Mouse (Mus musculus) heart, embryonic 13.5 days (tissue): Measurements from ENCODE around the gene Nfx1. TPM values are rescaled to one million over a fixed set of nuclear protein-coding genes. Genes with fewer than 3 reads are reported as not detected.

Source experiments
- ATAC-seq: fragments of 200-750 bp; cut with Nextera tagmentation; 2 replicates; pipeline ENCODE4 v1.8.0; 2017; ENCODE audit warnings: moderate TSS enrichment; ENCODE audit not compliant: insufficient number of reproducible peaks, low FRiP score, low TSS enrichment; ENCODE audit errors: extremely low read depth
- H3K27ac ChIP-seq: fragments of 300-500 bp; sonication (generic); replicated peaks from 2 replicates; pipeline ENCODE4 v1.5.1; 2015; ENCODE audit warnings: moderate library complexity, mild to moderate bottlenecking, inconsistent platforms
- H3K27me3 ChIP-seq: fragments of 300-500 bp; sonication (generic); replicated peaks from 2 replicates; pipeline ENCODE4 v1.6.1; 2015; ENCODE audit warnings: mild to moderate bottlenecking, inconsistent platforms
- H3K36me3 ChIP-seq: fragments of 300-500 bp; sonication (generic); 2 replicates; pipeline ENCODE4 v1.6.1; 2015; ENCODE audit warnings: mild to moderate bottlenecking, inconsistent platforms
- H3K4me1 ChIP-seq: fragments of 300-500 bp; sonication (generic); 2 replicates; pipeline ENCODE4 v1.6.1; 2015; ENCODE audit warnings: inconsistent platforms
- H3K4me2 ChIP-seq: fragments of 300-500 bp; sonication (generic); 2 replicates; pipeline ENCODE4 v1.6.1; 2015; ENCODE audit warnings: inconsistent platforms, mild to moderate bottlenecking, moderate library complexity
- H3K4me3 ChIP-seq: fragments of 300-500 bp; sonication (generic); 2 replicates; pipeline ENCODE4 v1.5.1; 2015; ENCODE audit warnings: moderate library complexity, mild to moderate bottlenecking, inconsistent platforms
- H3K9ac ChIP-seq: fragments of 300-500 bp; sonication (generic); 2 replicates; pipeline ENCODE4 v1.6.1; 2015; ENCODE audit warnings: inconsistent platforms, mild to moderate bottlenecking, moderate library complexity
- H3K9me3 ChIP-seq: fragments of 300-500 bp; sonication (generic); 2 replicates; pipeline ENCODE4 v1.6.1; 2016; ENCODE audit warnings: inconsistent platforms
- WGBS: fragments of 180-500 bp; shearing (Covaris S2); methylation state at CpG from one replicate; pipeline ENCODE4 v1.1.7; 2015; ENCODE audit warnings: mixed read lengths; 5-methylcytosine and 5-hydroxymethylcytosine counted together
- polyA plus RNA-seq: library from polyadenylated mRNA; unstranded; fragments of >200 nt; fragmentation: Nextera tagmentation; extraction: Ambion mirVana; gene quantifications from 2 replicates; pipeline ENCODE4 v1.2.1, GENCODE M21; 2015

Gene Nfx1
- polyA plus RNA-seq, 1 experiment from 2014 or later = 50.3 TPM

DNA sequence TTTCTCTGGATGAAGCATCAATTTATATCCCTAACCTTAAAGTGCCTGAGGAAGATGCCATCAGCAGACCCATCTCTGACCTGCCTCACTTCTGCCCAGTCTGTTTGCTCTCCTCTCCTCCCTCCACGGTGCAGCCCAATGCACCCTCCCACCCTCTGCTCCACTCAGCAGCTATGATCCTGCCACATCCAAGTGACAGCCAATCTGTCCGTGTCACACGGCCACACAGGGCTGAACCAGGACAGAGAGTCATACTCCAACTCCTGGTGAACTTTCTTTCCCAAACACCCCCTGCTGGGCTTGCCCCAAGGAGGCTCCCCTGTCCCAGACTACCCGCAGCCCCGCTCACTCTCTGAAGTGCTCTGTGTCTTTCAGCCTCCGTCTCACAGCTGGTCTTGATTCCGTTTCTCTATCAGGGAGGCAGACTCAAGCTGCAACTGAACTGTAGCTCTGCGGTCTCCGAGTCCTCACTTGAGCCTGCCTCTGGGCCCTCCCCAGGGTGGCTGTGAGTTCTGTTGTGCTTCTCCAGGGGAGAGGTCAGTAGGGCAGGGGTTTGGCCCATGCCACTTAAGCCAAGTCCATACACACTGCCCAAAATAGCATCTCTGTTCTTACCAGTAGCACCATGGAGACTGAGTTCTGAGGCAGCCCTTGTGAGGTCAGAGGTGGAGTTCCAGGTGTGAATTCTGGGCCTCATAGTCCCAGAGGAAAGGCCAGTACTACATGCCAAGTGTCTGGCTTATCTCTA lies 77.0 kb downstream of the Nfx1 start, which contains the start of gene Aqp7:
Aqp7 (minus strand) TSS at position 616 of the 748 bp plus-strand sequence.
- no peaks in the 10 kb centered on the region for H3K36me3 ChIP-seq
- H3K27me3 ChIP-seq = no peaks in the 10 kb centered on the region; the same call in 1 of the 2 replicates
- no peak within 1 kb of the TSS for H3K4me3 ChIP-seq
- no peak within 1 kb of the TSS for H3K27ac ChIP-seq
- no peaks in the 10 kb centered on the region for H3K9me3 ChIP-seq
- no peak for ATAC-seq
- H3K4me1 ChIP-seq = peaks cover 26% of the 10 kb centered on the region
- H3K4me2 ChIP-seq = no peak within 1 kb of the TSS
- 33% methylated on average over 9 of the region's 9 CpGs for WGBS
- peak within 1 kb of the TSS; percentile 44 for H3K9ac ChIP-seq

DNA sequence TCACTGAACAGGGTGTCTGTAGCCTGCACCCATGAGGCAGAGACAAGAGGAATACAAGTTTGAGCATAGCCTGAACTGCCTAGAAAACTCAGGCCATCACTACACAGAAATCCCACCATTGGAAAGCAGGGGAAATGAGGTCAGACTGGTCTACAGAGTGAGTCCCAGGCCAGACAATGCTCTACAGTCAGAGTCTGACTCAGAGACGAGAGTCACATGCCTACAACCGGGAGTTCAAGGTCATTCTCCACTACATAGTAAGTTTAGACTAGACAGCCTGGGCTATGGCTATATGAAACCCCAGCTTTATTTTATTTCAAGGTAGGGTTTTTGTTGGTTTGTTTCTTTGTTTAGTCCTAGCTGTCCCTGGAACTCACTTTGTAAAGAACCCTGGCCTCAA lies 78.2 kb downstream of the Nfx1 start:
- Histone ChIP-seq H3K27me3 (no peaks in the 10 kb centered on the region; the same call in 1 of the 2 replicates), H3K36me3 (no peaks in the 10 kb centered on the region), H3K27ac (no peak overlapping the region), H3K9me3 (no peaks in the 10 kb centered on the region), H3K9ac (0 out of 2 replicates have a peak overlapping the region, but pooled peaks have one; percentile 33), H3K4me3 (no peak overlapping the region), H3K4me2 (no peak overlapping the region), H3K4me1 (peaks cover 26% of the 10 kb centered on the region)
- no peak for ATAC-seq
- 38% methylated on average over 2 of the region's 2 CpGs for WGBS

DNA sequence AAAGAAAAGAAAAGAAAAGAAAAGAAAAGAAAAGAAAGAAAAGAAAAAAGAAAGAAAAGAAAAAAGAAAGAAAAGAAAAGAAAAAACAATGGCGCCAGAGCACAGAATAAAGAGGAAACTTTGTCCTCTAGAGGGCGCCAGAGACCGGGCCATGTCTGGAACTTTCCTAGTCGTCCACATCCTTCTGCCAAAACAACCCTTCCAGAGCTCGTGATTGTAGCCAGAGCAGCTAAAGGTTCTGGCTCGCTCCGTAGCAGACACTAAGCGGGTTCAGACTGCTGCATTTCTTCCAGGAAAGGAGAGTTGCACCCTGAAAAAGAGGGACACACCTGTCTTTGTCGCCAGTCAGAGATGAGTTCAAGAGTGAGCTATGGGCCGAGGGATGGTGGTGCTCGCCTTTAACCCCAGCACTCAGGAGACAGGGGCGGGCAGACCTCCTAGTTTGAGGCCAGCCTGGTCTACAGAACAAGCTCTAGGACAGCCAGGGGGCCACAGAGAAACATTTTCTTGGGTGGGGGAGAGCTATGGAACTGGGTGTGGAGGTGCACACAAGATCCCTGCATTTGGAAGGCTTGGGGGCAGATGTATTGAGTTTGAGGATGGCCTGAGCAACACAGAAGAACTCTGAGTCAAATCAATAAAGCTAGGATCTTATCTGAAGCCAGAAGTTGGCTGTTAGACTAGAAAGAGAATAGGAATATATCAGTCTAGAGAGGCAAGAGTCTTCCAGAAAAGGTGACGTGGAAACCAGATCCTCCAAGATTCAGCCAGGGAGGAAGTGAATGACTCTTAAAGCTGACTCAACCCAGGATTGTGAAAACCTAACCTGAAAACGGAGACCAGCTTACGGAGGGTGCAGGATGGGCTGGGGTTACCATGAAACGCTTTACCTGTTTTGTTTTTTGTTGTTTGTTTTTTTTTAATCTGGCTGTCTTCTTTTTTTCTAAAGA lies 80.3 kb downstream of the Nfx1 start:
- Histone ChIP-seq H3K27ac (no peak overlapping the region), H3K27me3 (no peaks in the 10 kb centered on the region; the same call in 1 of the 2 replicates), H3K9ac (peak overlapping the region; percentile 74), H3K4me2 (peak overlapping the region; percentile 63), H3K36me3 (no peaks in the 10 kb centered on the region), H3K9me3 (no peaks in the 10 kb centered on the region), H3K4me1 (peaks cover 40% of the 10 kb centered on the region), H3K4me3 (peak overlapping the region; percentile 21)
- ATAC-seq = no peak
- 32% methylated on average over 16 of the region's 16 CpGs for WGBS

DNA sequence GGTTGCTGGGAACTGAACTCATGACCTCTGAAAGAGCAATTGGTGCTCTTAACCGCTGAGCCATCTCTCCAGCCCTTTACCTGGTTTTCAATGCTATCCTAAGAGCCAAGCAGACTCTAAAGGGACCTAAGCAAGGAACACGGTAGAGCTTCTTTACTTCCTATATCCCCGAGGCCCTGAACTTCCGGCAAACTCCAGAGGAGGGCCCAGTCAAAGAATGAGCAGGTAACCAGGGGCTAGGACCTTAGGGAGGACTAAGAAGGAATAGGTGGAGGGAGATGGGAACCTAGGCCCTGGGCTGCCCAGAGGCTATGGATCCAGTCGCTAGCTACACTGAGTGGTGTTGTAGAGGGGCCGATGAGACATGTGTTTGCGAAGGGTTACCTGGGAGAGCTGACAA lies 81.1 kb downstream of the Nfx1 start:
- H3K27ac ChIP-seq = no peak overlapping the region
- H3K9ac ChIP-seq = no peak overlapping the region
- 75% methylated on average over 7 of the region's 7 CpGs for WGBS
- H3K27me3 ChIP-seq = no peaks in the 10 kb centered on the region
- no peak overlapping the region for H3K4me3 ChIP-seq
- ATAC-seq = no peak
- H3K36me3 ChIP-seq = no peaks in the 10 kb centered on the region
- H3K4me2 ChIP-seq = no peak overlapping the region
- H3K4me1 ChIP-seq = peaks cover 39% of the 10 kb centered on the region
- no peaks in the 10 kb centered on the region for H3K9me3 ChIP-seq

DNA sequence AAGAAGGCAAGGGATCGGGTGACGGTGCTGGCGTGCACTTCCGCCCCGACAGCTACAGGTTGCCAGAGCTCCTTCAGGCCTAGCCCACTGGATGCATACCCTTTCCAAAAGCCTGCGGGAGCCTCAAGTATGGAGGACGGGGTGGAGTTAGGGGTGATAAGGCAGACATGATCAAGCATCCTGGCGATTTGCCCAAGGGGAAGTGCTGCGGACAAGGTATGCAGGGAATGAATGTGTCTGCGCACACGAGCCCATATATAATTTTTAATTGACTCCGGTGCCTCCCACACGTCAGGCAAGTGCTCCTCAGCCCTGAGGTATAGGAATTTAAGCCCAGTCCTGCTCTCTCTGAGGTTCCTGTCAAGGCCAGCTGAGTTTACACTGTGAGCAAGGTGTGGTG lies 84.4 kb downstream of the Nfx1 start:
- no peaks in the 10 kb centered on the region for H3K27me3 ChIP-seq
- 25% methylated on average over 13 of the region's 13 CpGs for WGBS
- H3K27ac ChIP-seq = peak overlapping the region; percentile 70
- no peaks in the 10 kb centered on the region for H3K36me3 ChIP-seq
- no peaks in the 10 kb centered on the region for H3K9me3 ChIP-seq
- H3K4me1 ChIP-seq = peaks cover 27% of the 10 kb centered on the region
- H3K9ac ChIP-seq = peak overlapping the region; percentile 47; the same call in 1 of the 2 replicates
- ATAC-seq = peak; percentile 6; the same call in 1 of the 2 replicates
- peak overlapping the region; percentile 59 for H3K4me2 ChIP-seq
- peak overlapping the region; percentile 11; the same call in 1 of the 2 replicates for H3K4me3 ChIP-seq

DNA sequence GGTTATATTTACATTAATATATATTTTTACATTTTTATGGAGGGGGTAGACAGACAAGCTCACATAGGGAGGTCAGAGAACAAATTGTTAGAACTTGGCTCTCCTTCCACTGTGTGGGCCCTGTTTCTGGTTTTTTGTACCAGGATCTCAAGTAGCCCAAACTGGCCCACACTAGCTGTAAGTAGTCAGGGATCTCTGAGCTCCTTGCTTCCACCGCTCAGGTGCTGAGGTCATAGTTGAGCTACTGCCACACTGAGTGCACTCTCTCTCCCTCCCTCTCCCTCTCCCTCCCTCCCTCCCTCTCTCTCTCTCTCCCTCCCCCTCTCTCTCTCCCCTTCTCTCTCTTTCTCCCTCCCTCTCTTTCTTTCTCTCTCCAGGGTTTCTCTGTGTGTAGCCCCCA lies 85.5 kb downstream of the Nfx1 start:
- H3K9me3 ChIP-seq = no peaks in the 10 kb centered on the region
- no peaks in the 10 kb centered on the region for H3K36me3 ChIP-seq
- H3K4me3 ChIP-seq = no peak overlapping the region
- no peaks in the 10 kb centered on the region for H3K27me3 ChIP-seq
- no peak overlapping the region for H3K4me2 ChIP-seq
- no peak overlapping the region for H3K9ac ChIP-seq
- 27% methylated on average over 1 of the region's 1 CpGs for WGBS
- peaks cover 23% of the 10 kb centered on the region for H3K4me1 ChIP-seq
- no peak for ATAC-seq
- no peak overlapping the region for H3K27ac ChIP-seq

DNA sequence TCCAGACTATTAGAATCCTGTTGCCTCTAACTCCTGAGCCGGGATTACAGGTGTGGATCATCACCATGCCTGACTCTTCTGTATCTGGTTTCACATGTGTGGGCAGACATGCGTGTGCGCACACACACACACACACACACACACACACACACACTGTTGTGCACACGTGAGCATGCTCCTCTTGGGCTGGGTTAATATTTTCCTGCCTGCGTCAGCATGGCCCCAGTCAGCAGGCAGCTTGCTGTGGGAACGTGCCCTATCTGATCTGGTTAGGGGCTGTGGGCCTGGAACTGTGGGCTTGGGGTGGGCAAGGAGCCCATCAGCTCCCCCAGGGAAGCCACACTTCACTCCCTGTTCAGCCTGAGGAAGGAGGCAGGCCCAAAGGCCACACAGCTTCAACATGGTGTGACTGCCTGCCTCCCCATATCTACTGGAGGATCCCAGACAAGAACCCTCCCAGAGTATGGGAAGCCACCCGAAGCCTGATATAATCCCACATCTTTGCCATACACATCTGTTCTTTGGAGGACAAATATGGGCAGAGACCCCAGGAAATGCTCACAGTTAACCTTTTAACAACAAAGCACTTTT lies 86.1 kb downstream of the Nfx1 start:
- H3K9ac ChIP-seq = no peak overlapping the region
- peaks cover 23% of the 10 kb centered on the region for H3K4me1 ChIP-seq
- no peak; the same call in 1 of the 2 replicates for ATAC-seq
- H3K27me3 ChIP-seq = no peaks in the 10 kb centered on the region
- WGBS = 61% methylated on average over 7 of the region's 7 CpGs
- no peaks in the 10 kb centered on the region for H3K36me3 ChIP-seq
- no peak overlapping the region for H3K4me3 ChIP-seq
- no peaks in the 10 kb centered on the region for H3K9me3 ChIP-seq
- no peak overlapping the region for H3K4me2 ChIP-seq
- H3K27ac ChIP-seq = no peak overlapping the region

DNA sequence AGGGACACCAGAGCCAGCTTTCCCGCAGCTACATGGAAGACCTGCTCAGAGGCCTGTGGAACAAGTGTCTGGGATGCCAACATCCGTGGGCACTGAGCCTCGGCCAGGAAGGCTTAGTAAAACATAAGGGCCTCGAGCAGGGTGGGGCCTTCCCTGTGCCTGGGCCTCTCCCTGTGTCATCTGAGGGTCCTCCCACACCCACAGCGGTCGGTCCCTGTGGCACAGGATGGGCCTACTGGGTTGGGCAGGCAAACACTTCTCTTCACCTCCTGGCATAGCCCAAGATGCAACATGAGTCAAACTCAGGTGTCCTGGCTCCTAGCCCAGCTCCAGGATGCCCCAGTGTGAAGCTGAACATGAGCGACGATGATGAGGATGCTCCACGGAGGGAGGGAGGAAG lies 86.7 kb downstream of the Nfx1 start:
- H3K4me3 ChIP-seq = no peak overlapping the region
- no peaks in the 10 kb centered on the region for H3K9me3 ChIP-seq
- no peak overlapping the region for H3K27ac ChIP-seq
- WGBS = 70% methylated on average over 9 of the region's 9 CpGs
- H3K4me1 ChIP-seq = peaks cover 23% of the 10 kb centered on the region
- H3K36me3 ChIP-seq = no peaks in the 10 kb centered on the region
- no peak overlapping the region for H3K9ac ChIP-seq
- no peak overlapping the region for H3K4me2 ChIP-seq
- H3K27me3 ChIP-seq = peaks cover 5% of the 10 kb centered on the region
- no peak for ATAC-seq

DNA sequence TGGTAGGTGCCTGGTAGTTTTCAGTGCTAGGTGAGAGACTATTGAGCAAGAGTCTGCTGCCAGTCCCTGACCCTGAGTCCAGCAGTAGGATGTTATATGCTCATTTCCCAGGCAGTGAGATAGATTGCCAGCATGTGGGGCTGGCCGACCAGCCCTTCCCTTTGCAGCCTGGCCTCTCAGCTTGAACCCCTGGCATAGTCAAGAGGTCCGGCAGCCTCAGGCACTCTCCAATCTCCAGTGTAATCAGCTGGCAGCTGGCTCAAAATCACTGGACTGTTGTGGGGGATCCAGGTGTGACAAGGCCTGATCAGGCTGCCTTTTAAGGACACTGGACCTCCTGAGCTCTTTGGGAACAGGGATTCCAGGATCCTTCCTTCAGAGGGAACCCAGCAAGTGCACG lies 92.6 kb downstream of the Nfx1 start:
- 44% methylated on average over 3 of the region's 3 CpGs for WGBS
- peaks cover 19% of the 10 kb centered on the region for H3K27me3 ChIP-seq
- no peak for ATAC-seq
- H3K36me3 ChIP-seq = no peaks in the 10 kb centered on the region
- no peak overlapping the region for H3K9ac ChIP-seq
- H3K27ac ChIP-seq = no peak overlapping the region
- H3K4me1 ChIP-seq = peaks cover 12% of the 10 kb centered on the region; the same call in 1 of the 2 replicates
- H3K9me3 ChIP-seq = no peaks in the 10 kb centered on the region
- H3K4me3 ChIP-seq = no peak overlapping the region
- H3K4me2 ChIP-seq = no peak overlapping the region

DNA sequence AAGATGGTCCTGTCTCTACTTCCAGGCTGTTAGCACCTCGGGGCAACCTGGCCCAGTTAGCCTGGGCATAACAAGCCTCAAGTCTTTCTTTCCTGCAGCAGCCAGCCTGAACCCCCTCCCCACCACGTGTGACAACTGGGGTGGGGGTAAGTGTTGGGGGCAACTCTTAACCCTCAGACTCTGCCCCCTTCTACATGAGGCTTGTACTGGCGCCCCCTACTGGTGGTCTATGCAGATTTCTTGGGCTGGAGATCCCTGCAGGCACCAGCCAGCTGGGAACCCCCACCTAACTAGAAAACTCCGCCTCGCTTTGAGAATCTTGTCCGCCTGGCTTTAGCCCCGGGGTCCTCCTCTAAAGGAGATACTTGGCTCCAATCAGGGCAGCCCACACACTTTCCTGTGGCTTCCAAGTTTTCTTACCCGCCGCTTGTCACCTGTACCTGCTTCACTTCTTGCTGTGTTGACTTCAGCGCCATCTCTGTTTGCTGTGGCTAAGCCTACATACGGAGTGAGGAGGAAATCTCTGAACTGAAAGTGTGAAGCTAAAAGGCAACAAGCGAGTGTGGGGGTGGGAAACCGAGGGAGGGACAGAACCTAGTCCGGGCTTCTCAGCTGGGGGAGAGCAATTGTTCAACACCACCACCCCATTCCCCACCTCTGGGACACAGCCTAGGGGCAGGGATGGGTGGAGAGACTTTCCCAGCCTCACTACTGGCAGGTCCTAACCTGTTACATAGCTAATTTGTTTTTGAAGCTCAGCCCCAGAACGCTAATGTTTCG lies 93.4 kb downstream of the Nfx1 start:
- H3K9ac ChIP-seq = peak overlapping the region; percentile 41; the same call in 1 of the 2 replicates
- H3K36me3 ChIP-seq = no peaks in the 10 kb centered on the region
- peaks cover 12% of the 10 kb centered on the region; the same call in 1 of the 2 replicates for H3K4me1 ChIP-seq
- H3K4me2 ChIP-seq = peak overlapping the region; percentile 57
- H3K27ac ChIP-seq = no peak overlapping the region
- WGBS = 12% methylated on average over 16 of the region's 16 CpGs
- H3K9me3 ChIP-seq = no peaks in the 10 kb centered on the region
- ATAC-seq = no peak
- peak overlapping the region; percentile 34 for H3K4me3 ChIP-seq
- peaks cover 19% of the 10 kb centered on the region for H3K27me3 ChIP-seq
